Mouse (Mus musculus) natural killer cell, adult 2 months (primary cell): ENCODE data around the gene Zfp341.

ENCODE experiments used
- DNase-seq, 2 experiments: peaks; one replicate each; pipeline ENCODE4 v3.0.0; 2022; ENCODE audit warnings: low spot score in 2 of 2

Gene Zfp341

GRCm38 (mm10) chr2:154586405-154586804, 26.7 kb upstream of the Zfp341 start:
- peak in 1 of 2 experiments; percentile 29 for DNase-seq

- DNase-seq = no peak
Observed at GRCm38 (mm10) chr2:154589051-154589450, 24.0 kb upstream of the Zfp341 start.

GRCm38 (mm10) chr2:154591239-154591638, 21.9 kb upstream of the Zfp341 start:
- no peak for DNase-seq

GRCm38 (mm10) chr2:154593025-154593424, 20.1 kb upstream of the Zfp341 start:
- DNase-seq = peak in 1 of 2 experiments; percentile 49

- DNase-seq = no peak
Observed at GRCm38 (mm10) chr2:154595775-154596174, 17.3 kb upstream of the Zfp341 start.

GRCm38 (mm10) chr2:154597399-154597798, 15.7 kb upstream of the Zfp341 start:
- DNase-seq = no peak

- no peak for DNase-seq
Observed at GRCm38 (mm10) chr2:154600586-154600985, 12.5 kb upstream of the Zfp341 start.

GRCm38 (mm10) chr2:154601324-154601723, 11.8 kb upstream of the Zfp341 start:
- DNase-seq = no peak

GRCm38 (mm10) chr2:154603007-154603637, 10.0 kb upstream of the Zfp341 start:
- DNase-seq = no peak

- DNase-seq = peak; percentile 98 to 99
Observed at GRCm38 (mm10) chr2:154603638-154604153, 9.4 kb upstream of the Zfp341 start, which contains the start of gene Pxmp4. Gene Pxmp4, minus strand, starts transcription at chr2:154603708.

- no peak for DNase-seq
Observed at GRCm38 (mm10) chr2:154604156-154604555, 8.9 kb upstream of the Zfp341 start.

GRCm38 (mm10) chr2:154606965-154607364, 6.1 kb upstream of the Zfp341 start:
- no peak for DNase-seq

- DNase-seq = no peak
Observed at GRCm38 (mm10) chr2:154609050-154609767, 3.9 kb upstream of the Zfp341 start.

- no peak for DNase-seq
Observed at GRCm38 (mm10) chr2:154614841-154615576, 1.9 kb downstream of the Zfp341 start.

- peak; percentile 18 to 26 for DNase-seq
Observed at GRCm38 (mm10) chr2:154615674-154616073, 2.6 kb downstream of the Zfp341 start.

- no peak for DNase-seq
Observed at GRCm38 (mm10) chr2:154617061-154617460, 4.0 kb downstream of the Zfp341 start.

GRCm38 (mm10) chr2:154621684-154622083, 8.6 kb downstream of the Zfp341 start:
- no peak for DNase-seq

- DNase-seq = no peak
Observed at GRCm38 (mm10) chr2:154624137-154624536, 11.0 kb downstream of the Zfp341 start.

GRCm38 (mm10) chr2:154630531-154630930, 17.4 kb downstream of the Zfp341 start:
- no peak for DNase-seq

- no peak for DNase-seq
Observed at GRCm38 (mm10) chr2:154632203-154632780, 19.2 kb downstream of the Zfp341 start.

- no peak for DNase-seq
Observed at GRCm38 (mm10) chr2:154633039-154633742, 20.1 kb downstream of the Zfp341 start.
